ENCODE assay signal across 11 mouse cellular contexts in the genomic region with DNA sequence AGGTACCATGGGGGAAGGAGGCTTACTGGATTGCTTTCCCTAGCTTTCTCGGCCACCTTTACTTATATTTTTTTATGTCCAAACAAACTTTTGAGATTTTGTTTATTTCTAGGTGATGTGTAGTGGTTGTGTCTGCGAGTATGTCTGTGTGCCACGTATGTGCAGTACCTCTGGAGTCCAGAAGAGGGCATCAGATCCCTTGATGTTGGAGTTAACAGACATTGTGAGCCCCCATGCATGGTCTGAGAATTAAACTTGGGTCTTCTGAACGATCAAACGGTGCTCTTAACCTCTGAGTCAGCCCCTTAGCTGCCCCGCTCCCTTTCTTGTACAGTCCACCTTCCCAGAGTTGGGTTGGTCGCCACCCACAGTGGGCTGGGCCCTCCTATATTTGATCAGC. TPM values are rescaled to one million over a fixed set of nuclear protein-coding genes. Genes with fewer than 3 reads are reported as not detected.
DNase-seq lines count a peak whose midpoint lies in the region; ATAC-seq lines count a peak whose summit lies in the region.
"Had no signal": no experiment of that assay in that cellular context is flagged by ENCODE, and none has a peak within 500 bp of the region (broad histone marks: within the 10 kb centered on the region; RNA-seq: fewer than 3 reads in every experiment).

No protein-coding gene starts in this region.

- DNase-seq in kidney, postnatal 10 days = peak; percentile 36
- DNase-seq in kidney, postnatal 14 days = no peak
- DNase-seq in A20 (ENCODE audit: low read depth, low spot score) (peak; percentile 28), ES-CJ7 (ENCODE audit: low read depth, low spot score) (peak; percentile 81)
- peak; percentile 57 for DNase-seq in naive thymus-derived CD4-positive, alpha-beta T cell, adult 2 months (ENCODE audit: low read depth)
- DNase-seq: adrenal gland, adult 8-10 months had no signal

- WGBS in hindbrain, embryonic 16.5 days = 80% methylated on average over 7 of the region's 7 CpGs
- 85% methylated on average over 7 of the region's 7 CpGs for WGBS in kidney, embryonic 16.5 days

- no peak overlapping the region for H3K4me2 ChIP-seq in hindbrain, embryonic 16.5 days (ENCODE audit: low read length)
- no peak overlapping the region for H3K4me2 ChIP-seq in kidney, embryonic 16.5 days (replicated peaks; ENCODE audit: low read depth, low read length)
- H3K4me2 ChIP-seq: embryonic facial prominence, embryonic 15.5 days; midbrain, embryonic 15.5 days had no signal

- H3K36me3 ChIP-seq in hindbrain, embryonic 16.5 days (ENCODE audit: control insufficient read depth, insufficient read depth, low read length) = no peaks in the 10 kb centered on the region
- H3K36me3 ChIP-seq in kidney, embryonic 16.5 days (ENCODE audit: insufficient read depth, low read length) = no peaks in the 10 kb centered on the region
- H3K36me3 ChIP-seq: embryonic facial prominence, embryonic 15.5 days; midbrain, embryonic 15.5 days had no signal

- peaks cover 12% of the 10 kb centered on the region for H3K4me1 ChIP-seq in hindbrain, embryonic 16.5 days (ENCODE audit: control insufficient read depth, insufficient read depth, low read depth, low read length)
- no peaks in the 10 kb centered on the region for H3K4me1 ChIP-seq in kidney, embryonic 16.5 days (ENCODE audit: insufficient read depth, low read length)

- H3K27me3 ChIP-seq in hindbrain, embryonic 16.5 days (replicated peaks; ENCODE audit: control insufficient read depth, insufficient read depth, low read length) = no peaks in the 10 kb centered on the region
- no peaks in the 10 kb centered on the region for H3K27me3 ChIP-seq in kidney, embryonic 16.5 days (ENCODE audit: insufficient read depth, low read length)
- H3K27me3 ChIP-seq: embryonic facial prominence, embryonic 15.5 days; midbrain, embryonic 15.5 days had no signal

- no peak overlapping the region for H3K9ac ChIP-seq in hindbrain, embryonic 16.5 days (ENCODE audit: low read depth, low read length)
- H3K9ac ChIP-seq in kidney, embryonic 16.5 days (replicated peaks; ENCODE audit: low read length) = no peak overlapping the region
- H3K9ac ChIP-seq: embryonic facial prominence, embryonic 15.5 days; midbrain, embryonic 15.5 days had no signal

- H3K9me3 ChIP-seq in hindbrain, embryonic 16.5 days (ENCODE audit: control insufficient read depth, low read length) = no peaks in the 10 kb centered on the region
- no peaks in the 10 kb centered on the region; the same call in 1 of the 2 replicates for H3K9me3 ChIP-seq in kidney, embryonic 16.5 days (ENCODE audit: low read length)
- H3K9me3 ChIP-seq: embryonic facial prominence, embryonic 15.5 days; midbrain, embryonic 15.5 days had no signal

- no peak overlapping the region for H3K27ac ChIP-seq in hindbrain, embryonic 16.5 days (ENCODE audit: low read depth, low read length)
- H3K27ac ChIP-seq in kidney, embryonic 16.5 days (ENCODE audit: low read length) = no peak overlapping the region
- H3K27ac ChIP-seq: embryonic facial prominence, embryonic 15.5 days; midbrain, embryonic 15.5 days had no signal

- ATAC-seq in hindbrain, embryonic 16.5 days = no peak
- no peak for ATAC-seq in kidney, embryonic 16.5 days (ENCODE audit: low FRiP score, low TSS enrichment)
- no peak for ATAC-seq in inflammation-experienced regulatory T-cells, adult 6 months
- ATAC-seq: midbrain, embryonic 15.5 days had no signal

- no peak overlapping the region for H3K4me3 ChIP-seq in hindbrain, embryonic 16.5 days (ENCODE audit: low read length)
- no peak overlapping the region for H3K4me3 ChIP-seq in kidney, embryonic 16.5 days (ENCODE audit: low read length)
- H3K4me3 ChIP-seq: embryonic facial prominence, embryonic 15.5 days; midbrain, embryonic 15.5 days had no signal

RNA-seq across cellular contexts. Expression of gene Fry, which starts 4.4 kb away (rescaled TPM):
- 43.4 and 50.7 TPM in 2 replicates for polyA plus RNA-seq in hindbrain, embryonic 16.5 days (2015; fragmentation: Nextera tagmentation; extraction: Ambion mirVana)
- 5.7 and 7.8 TPM in 2 replicates for polyA plus RNA-seq in kidney, embryonic 16.5 days (2015; fragmentation: Nextera tagmentation; extraction: Ambion mirVana)
- 10 to 100 TPM; 15.9 to 25.3 (median 22.3) TPM for polyA plus RNA-seq in inflammation-experienced regulatory T-cells, adult 6 months (2017; shearing (Covaris generic))
